Mouse (Mus musculus) thymus, postnatal 36 days (tissue): ENCODE measurements around the gene S1pr2.
A peak's percentile ranks its signal among the peaks of the same experiment; 100 is the strongest.

ENCODE experiments used
- DNase-seq, 2 experiments: peaks; one replicate each; pipeline ENCODE4 v3.0.0; 2022; ENCODE audit warnings: mixed read lengths in 2 of 2

The S1pr2 gene

GRCm38 (mm10) chr9:20965606-20966005 lies 11.0 kb downstream of the S1pr2 start:
- no peak for DNase-seq

- peak; percentile 13 to 27 for DNase-seq
Observed at GRCm38 (mm10) chr9:20961557-20961956, 15.0 kb downstream of the S1pr2 start.

- no peak for DNase-seq
Observed at GRCm38 (mm10) chr9:20959430-20959938, 17.1 kb downstream of the S1pr2 start, which contains the start of gene Dnmt1. TSS of gene Dnmt1 (minus strand) at chr9:20959888.

GRCm38 (mm10) chr9:20956989-20957388 lies 19.6 kb downstream of the S1pr2 start:
- DNase-seq, result no peak

- peak; percentile 97 to 98 for DNase-seq
Observed at GRCm38 (mm10) chr9:20952520-20953227, 23.9 kb downstream of the S1pr2 start.

- no peak for DNase-seq
Observed at GRCm38 (mm10) chr9:20951966-20952519, 24.5 kb downstream of the S1pr2 start.

GRCm38 (mm10) chr9:20951441-20951840 lies 25.1 kb downstream of the S1pr2 start:
- DNase-seq, result no peak

GRCm38 (mm10) chr9:20950419-20950818 lies 26.2 kb downstream of the S1pr2 start:
- no peak for DNase-seq

GRCm38 (mm10) chr9:20946066-20946880 lies 30.3 kb downstream of the S1pr2 start:
- no peak for DNase-seq

GRCm38 (mm10) chr9:20944697-20945370 lies 31.7 kb downstream of the S1pr2 start:
- no peak for DNase-seq

GRCm38 (mm10) chr9:20943911-20944310 lies 32.7 kb downstream of the S1pr2 start:
- no peak for DNase-seq

GRCm38 (mm10) chr9:20943396-20943795 lies 33.2 kb downstream of the S1pr2 start:
- no peak for DNase-seq

GRCm38 (mm10) chr9:20923258-20923657 lies 53.3 kb downstream of the S1pr2 start:
- DNase-seq, result no peak

GRCm38 (mm10) chr9:20916160-20916559 lies 60.4 kb downstream of the S1pr2 start:
- peak; percentile 52 to 60 for DNase-seq
